Mouse (Mus musculus) heart, adult 2 months (tissue): Measurements from ENCODE around the gene Dtymk. TPM values are rescaled to one million over a fixed set of nuclear protein-coding genes. Genes with fewer than 3 reads are reported as not detected.
A peak's percentile ranks its signal among the peaks of the same experiment; 100 is the strongest.

ENCODE experiments used
- DNase-seq, 2 experiments: peaks; one replicate each; pipeline ENCODE4 v3.0.0; 2021
- H3K27ac ChIP-seq: fragments of 200-600 bp; 2 replicates; pipeline ENCODE4 v1.8.1; 2022
- H3K27me3 ChIP-seq: fragments of 200-500 bp; 2 replicates; pipeline ENCODE4 v1.6.1; 2012; ENCODE audit warnings: mild to moderate bottlenecking, low read length, inconsistent platforms, mixed read lengths; ENCODE audit not compliant: control insufficient read depth, insufficient read depth
- H3K36me3 ChIP-seq: fragments of 200-500 bp; 2 replicates; pipeline ENCODE4 v1.6.1; 2012; ENCODE audit warnings: low read length, inconsistent platforms; ENCODE audit not compliant: control insufficient read depth, insufficient read depth
- H3K4me1 ChIP-seq: fragments of 200-500 bp; 2 replicates; pipeline ENCODE4 v1.6.1; 2011; ENCODE audit warnings: low read length; ENCODE audit not compliant: control insufficient read depth, insufficient read depth
- H3K4me3 ChIP-seq: fragments of 200-600 bp; 2 replicates; pipeline ENCODE4 v1.8.1; 2022
- H3K79me2 ChIP-seq: fragments of 200-500 bp; replicated peaks from 2 replicates; pipeline ENCODE4 v1.6.1; 2012; ENCODE audit warnings: mild to moderate bottlenecking, inconsistent platforms, low read length, moderate library complexity, mixed read lengths; ENCODE audit not compliant: control insufficient read depth, insufficient read depth
- H3K9ac ChIP-seq: fragments of 200-500 bp; 2 replicates; pipeline ENCODE4 v1.6.1; 2012; ENCODE audit warnings: low read depth, mild to moderate bottlenecking, control low read depth, inconsistent platforms, low read length, mixed read lengths
- CTCF ChIP-seq: fragments of 200-600 bp; IDR thresholded peaks from 2 replicates; pipeline ENCODE4 v1.8.1; 2022; ENCODE audit warnings: antibody characterized with exemption, mild to moderate bottlenecking, moderate library complexity
- EP300 ChIP-seq: fragments of 200-500 bp; IDR thresholded peaks from 2 replicates; pipeline ENCODE4 v1.6.1; 2011; ENCODE audit warnings: low read depth, low read length, control low read depth; ENCODE audit not compliant: insufficient read depth
- POLR2A ChIP-seq: fragments of 200-500 bp; IDR thresholded peaks from 2 replicates; pipeline ENCODE4 v1.6.1; 2011; ENCODE audit warnings: mild to moderate bottlenecking, low read depth, low read length, control low read depth; ENCODE audit not compliant: insufficient read depth
- WGBS: fragments of 180-500 bp; shearing (Covaris S2); methylation state at CpG from one replicate; pipeline ENCODE4 v1.1.7; 2018; 5-methylcytosine and 5-hydroxymethylcytosine counted together
- intact Hi-C: fragments of 180-260 bp; cut with DNase I; formaldehyde crosslinking; loops from one replicate; pipeline ENCODE4 v1.15.1; 2025
- polyA plus RNA-seq: library from polyadenylated mRNA; depleted of rRNA; stranded (reverse); fragments of >200 nt; gene quantifications from 2 replicates; pipeline ENCODE4 v1.2.3, GENCODE M21; 2012; rRNA removed
- total RNA-seq, 2 experiments: library from RNA; stranded (reverse); gene quantifications; 2 replicates each; pipeline ENCODE4 v1.2.3; 2021

The Dtymk gene
- total and polyA plus RNA-seq, 3 experiments: 22.2 to 23.6 (median 22.4) TPM

DNA sequence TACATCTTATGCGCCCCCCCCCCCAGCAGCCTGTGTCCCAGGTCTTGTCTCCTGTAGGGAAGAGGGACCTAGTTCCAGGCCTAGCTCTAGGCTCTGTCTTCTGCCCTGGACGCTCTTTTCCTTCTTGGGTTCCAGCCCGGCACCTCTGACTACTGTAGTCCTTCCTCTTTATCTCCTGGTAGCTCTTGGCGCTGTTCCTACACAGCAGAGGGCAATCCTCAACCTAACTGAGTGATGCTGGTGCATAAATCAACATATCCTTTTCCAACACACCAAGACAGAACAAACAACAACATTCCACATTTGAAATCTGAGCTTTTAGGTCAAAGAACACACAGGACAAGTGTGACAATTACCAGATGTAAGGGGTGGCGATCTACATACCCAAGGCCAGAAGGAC lies 55.6 kb downstream of the Dtymk start:
- Histone ChIP-seq H3K36me3 (peaks cover 8% of the 10 kb centered on the region), H3K27me3 (no peaks in the 10 kb centered on the region), H3K27ac (no peak overlapping the region), H3K4me1 (peaks cover 4% of the 10 kb centered on the region), H3K4me3 (no peak overlapping the region), H3K79me2 (no peaks in the 10 kb centered on the region; the same call in 1 of the 2 replicates), H3K9ac (no peak overlapping the region)
- intact Hi-C loops: no loop called here
- 56% methylated on average over 5 of the region's 5 CpGs for WGBS
- no peak for TF ChIP-seq CTCF
- TF ChIP-seq EP300: no peak
- no peak for TF ChIP-seq POLR2A
- no peak for DNase-seq

DNA sequence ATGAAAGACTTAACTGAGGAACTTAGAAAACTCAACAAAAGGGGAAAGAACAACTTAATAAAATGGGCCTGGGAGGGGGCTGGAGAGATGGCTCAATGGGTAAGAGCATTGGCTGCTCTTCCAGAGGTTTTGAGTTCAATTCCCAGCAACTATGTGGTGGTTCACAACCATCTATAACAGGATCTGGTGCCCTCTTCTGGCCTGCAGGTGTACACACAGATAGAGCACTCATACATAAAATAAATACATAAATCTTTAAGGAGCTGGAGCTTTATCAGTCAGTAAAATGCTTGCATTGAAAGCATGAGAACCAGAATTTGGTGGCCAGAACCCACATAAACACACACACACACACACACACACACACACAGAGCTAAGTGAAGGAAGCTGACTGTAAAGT lies 58.8 kb downstream of the Dtymk start:
- DNase-seq: no peak
- peak; percentile 46 for TF ChIP-seq CTCF
- no peak for TF ChIP-seq EP300
- no peak overlapping the region for H3K27ac ChIP-seq

More for the DNA sequence above, 58.8 kb downstream of the Dtymk start:
- Histone ChIP-seq H3K36me3 (peaks cover 8% of the 10 kb centered on the region), H3K27me3 (no peaks in the 10 kb centered on the region), H3K79me2 (no peaks in the 10 kb centered on the region; the same call in 1 of the 2 replicates), H3K4me1 (peaks cover 4% of the 10 kb centered on the region), H3K4me3 (no peak overlapping the region), H3K9ac (no peak overlapping the region)
- intact Hi-C loops: no loop called here

Other genes starting within 250 kb of the Dtymk start
- 100 to 1,000 TPM in 1 of 2 experiments, 10 to 100 TPM in 1; 81.2 to 104 TPM for gene Stk25, start 143.3 kb downstream of the Dtymk start, total RNA-seq
- 90.4 and 143 TPM in 2 replicates for gene Stk25, start 143.3 kb downstream of the Dtymk start, polyA plus RNA-seq
- gene Bok, start 116.3 kb downstream of the Dtymk start, total RNA-seq: 1 to 10 TPM; 3.0 to 3.1 TPM
- gene Bok, start 116.3 kb downstream of the Dtymk start, polyA plus RNA-seq: 5.9 and 9.0 TPM in 2 replicates
- gene Atg4b, start 50.4 kb downstream of the Dtymk start, total RNA-seq: 10 to 100 TPM; 33.6 to 36.4 TPM
- 27.7 and 33.4 TPM in 2 replicates for gene Atg4b, start 50.4 kb downstream of the Dtymk start, polyA plus RNA-seq
- 10 to 100 TPM; 75.0 to 80.4 TPM for gene Thap4, start 47.1 kb downstream of the Dtymk start, total RNA-seq
- 69.0 and 76.9 TPM in 2 replicates for gene Thap4, start 47.1 kb downstream of the Dtymk start, polyA plus RNA-seq
- 10 to 100 TPM; 13.0 to 15.1 TPM for gene Ing5, start 2.0 kb upstream of the Dtymk start, total RNA-seq
- gene Ing5, start 2.0 kb upstream of the Dtymk start, polyA plus RNA-seq: 5.4 and 6.8 TPM in 2 replicates
- gene D2hgdh, start 23.0 kb upstream of the Dtymk start, total RNA-seq: 10 to 100 TPM; 32.3 to 35.1 TPM
- 64.1 and 72.6 TPM in 2 replicates for gene D2hgdh, start 23.0 kb upstream of the Dtymk start, polyA plus RNA-seq
- under 1 TPM; 0.65 to 0.93 TPM for gene Gal3st2, start 59.4 kb upstream of the Dtymk start, total RNA-seq
- gene Gal3st2, start 59.4 kb upstream of the Dtymk start, polyA plus RNA-seq: 0.09 and 1.0 TPM in 2 replicates
- under 1 TPM; 0.64 to 0.76 TPM for gene Gal3st2b, start 116.4 kb upstream of the Dtymk start, total RNA-seq
- 0.32 and 1.7 TPM in 2 replicates for gene Gal3st2b, start 116.4 kb upstream of the Dtymk start, polyA plus RNA-seq
- 1 to 10 TPM in 1 of 2 experiments, under 1 TPM in 1; 0.80 to 1.1 TPM for gene Gal3st2c, start 188.6 kb upstream of the Dtymk start, total RNA-seq
- gene Gal3st2c, start 188.6 kb upstream of the Dtymk start, polyA plus RNA-seq: 0.44 and 0.76 TPM in 2 replicates
- gene Neu4, start 218.5 kb upstream of the Dtymk start, total RNA-seq: not detected
- 0.06 TPM in 1 of 2 replicates, not detected in the other for gene Neu4, start 218.5 kb upstream of the Dtymk start, polyA plus RNA-seq